Mouse (Mus musculus) adrenal gland, adult 10 weeks (tissue): ENCODE results near the gene Gm10330. TPM values are rescaled to one million over a fixed set of nuclear protein-coding genes. Genes with fewer than 3 reads are reported as not detected.

Experiments used
- polyA plus RNA-seq: library from polyadenylated mRNA; stranded (reverse); fragments of 350-450 nt; fragmentation: Illumina TruSeq; extraction: RNeasy Lipid Tissue Mini Kit (QIAGEN cat#74804); gene quantifications from one replicate; pipeline ENCODE4 v1.2.3, GENCODE M21; 2014; ENCODE audit warnings: low read depth, low replicate concordance

Gm10330 gene
- not detected for polyA plus RNA-seq

DNA sequence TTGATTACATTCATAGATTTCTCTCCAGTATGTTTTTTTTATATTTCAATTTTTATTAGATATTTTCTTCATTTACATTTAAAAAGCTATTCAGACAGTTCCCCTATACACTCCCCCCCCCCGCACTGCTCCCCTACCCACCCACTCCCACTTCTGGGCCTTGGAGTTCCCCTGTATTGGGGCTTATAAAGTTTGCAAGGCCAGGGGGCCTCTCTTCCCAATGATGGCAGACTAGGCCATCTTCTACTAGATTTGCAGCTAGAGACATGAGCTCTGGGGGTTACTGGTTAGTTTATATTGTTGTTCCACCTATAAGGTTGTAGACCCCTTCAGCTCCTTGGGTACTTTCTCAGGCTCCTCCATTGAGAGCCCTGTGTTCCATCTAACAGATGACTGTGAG lies at the start of gene Gm10330:
Gene Gm10330, minus strand, starts transcription at position 101 of the 400 bp plus-strand sequence.

